Mouse (Mus musculus): Measurements from ENCODE around the gene Npy4r. TPM values are rescaled to one million over a fixed set of nuclear protein-coding genes. Genes with fewer than 3 reads are reported as not detected.

Gene Npy4r
- polyA plus RNA-seq (2012; rRNA removed), result 0.14 and 0.91 TPM in 2 replicates

DNA sequence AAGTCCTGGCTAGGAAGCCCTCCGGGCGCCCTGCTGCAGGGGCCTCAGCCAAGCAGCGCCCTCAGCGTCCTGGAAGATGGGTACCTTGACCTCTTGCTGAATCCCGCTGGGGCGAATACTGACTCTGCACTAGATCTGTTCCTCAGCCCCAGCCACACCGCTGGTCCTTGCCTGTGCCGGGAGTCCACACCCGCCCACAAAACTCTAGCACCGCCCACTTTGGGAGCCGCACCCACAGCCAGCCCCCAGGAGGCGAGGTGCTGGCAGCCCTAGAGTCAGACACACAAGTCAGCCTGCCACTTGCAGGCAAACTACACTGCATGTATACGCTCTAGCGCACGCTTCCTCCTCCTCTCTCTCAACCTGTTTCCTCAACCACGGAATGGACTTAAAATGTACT lies at the start of gene Npy4r:
Gene Npy4r (minus strand): TSS at position 148 of the 400 bp plus-strand sequence.
- Histone ChIP-seq H3K36me3 (ENCODE audit: control insufficient read depth, insufficient read depth, low read length) (no peaks in the 10 kb centered on the region), H3K4me3 (ENCODE audit: low read depth, low read length) (no peak within 1 kb of the TSS)

DNA sequence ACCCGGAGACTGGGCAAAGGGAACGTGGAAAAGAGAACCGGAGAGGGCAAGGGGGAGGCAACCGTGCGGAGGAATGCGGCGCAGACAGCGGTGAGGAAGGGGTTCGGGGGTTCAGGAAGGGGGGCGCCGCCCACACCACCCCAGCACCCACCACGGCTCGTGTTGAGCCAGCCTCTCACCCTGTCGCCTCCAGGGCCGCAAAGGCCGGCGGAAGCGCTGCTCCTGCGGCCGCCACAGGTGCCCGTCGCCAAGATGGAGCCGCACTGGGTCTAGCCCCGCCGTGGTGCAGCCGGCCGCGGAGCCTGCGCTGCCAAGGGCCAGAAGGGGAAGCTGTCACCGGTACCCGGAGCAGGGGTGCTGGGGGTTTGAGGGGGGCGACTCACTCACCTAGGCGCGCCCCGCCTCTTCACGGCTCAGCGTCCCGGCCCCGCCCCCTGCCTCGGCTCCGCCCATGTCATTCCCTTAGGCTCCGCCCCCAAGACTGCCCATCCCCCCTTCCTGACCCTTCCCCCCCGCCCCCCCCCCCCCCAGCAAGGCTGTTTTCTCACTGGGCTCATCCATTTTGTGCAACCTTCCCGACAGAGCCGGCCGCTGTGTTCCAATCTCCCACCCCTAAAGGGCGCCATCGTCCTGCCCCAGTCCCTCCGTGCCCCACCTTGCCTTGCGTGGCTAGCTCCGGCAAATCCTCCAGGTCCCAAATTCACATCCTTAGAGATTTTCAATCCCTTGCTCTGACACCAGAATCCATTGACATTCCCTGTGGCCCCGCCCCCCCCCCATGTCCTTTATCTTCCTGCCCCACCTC lies 49.1 kb upstream of the Npy4r start, which contains the start of gene Gprin2:
Gene Gprin2 (minus strand): TSS at position 423 of the 805 bp plus-strand sequence.
- TF ChIP-seq POLR2A (IDR thresholded peaks at IDR 0.05; ENCODE audit: low read depth, low read length) (no peak), CTCF (IDR thresholded peaks at IDR 0.05; ENCODE audit: extremely low read depth, insufficient read length, insufficient replicate concordance, low read depth, low read length) (no peak)
- no peak within 1 kb of the TSS for H3K27ac ChIP-seq (ENCODE audit: insufficient read depth, low read depth, low read length)
- H3K36me3 ChIP-seq (ENCODE audit: control insufficient read depth, insufficient read depth, low read length), result no peaks in the 10 kb centered on the region
- H3K4me1 ChIP-seq (ENCODE audit: control insufficient read depth, insufficient read depth, insufficient read length, low read length), result peaks cover 2% of the 10 kb centered on the region
- 4% methylated on average over 49 of the region's 52 CpGs for WGBS
- no peaks in the 10 kb centered on the region for H3K27me3 ChIP-seq (ENCODE audit: control insufficient read depth, insufficient read depth, low read length)
- peak within 1 kb of the TSS; percentile 68 for H3K4me3 ChIP-seq (ENCODE audit: low read depth, low read length)

More for the DNA sequence above, at the start of gene Npy4r:
- TF ChIP-seq POLR2A (IDR thresholded peaks at IDR 0.05; ENCODE audit: low read depth, low read length) (no peak), CTCF (IDR thresholded peaks at IDR 0.05; ENCODE audit: extremely low read depth, insufficient read length, insufficient replicate concordance, low read depth, low read length) (no peak)
- WGBS, result 5% methylated on average over 16 of the region's 16 CpGs
- no peaks in the 10 kb centered on the region; the same call in 1 of the 2 replicates for H3K4me1 ChIP-seq (ENCODE audit: control insufficient read depth, insufficient read depth, insufficient read length, low read length)
- H3K27me3 ChIP-seq (ENCODE audit: control insufficient read depth, insufficient read depth, low read length), result no peaks in the 10 kb centered on the region
- H3K27ac ChIP-seq (ENCODE audit: insufficient read depth, low read depth, low read length), result no peak within 1 kb of the TSS

DNA sequence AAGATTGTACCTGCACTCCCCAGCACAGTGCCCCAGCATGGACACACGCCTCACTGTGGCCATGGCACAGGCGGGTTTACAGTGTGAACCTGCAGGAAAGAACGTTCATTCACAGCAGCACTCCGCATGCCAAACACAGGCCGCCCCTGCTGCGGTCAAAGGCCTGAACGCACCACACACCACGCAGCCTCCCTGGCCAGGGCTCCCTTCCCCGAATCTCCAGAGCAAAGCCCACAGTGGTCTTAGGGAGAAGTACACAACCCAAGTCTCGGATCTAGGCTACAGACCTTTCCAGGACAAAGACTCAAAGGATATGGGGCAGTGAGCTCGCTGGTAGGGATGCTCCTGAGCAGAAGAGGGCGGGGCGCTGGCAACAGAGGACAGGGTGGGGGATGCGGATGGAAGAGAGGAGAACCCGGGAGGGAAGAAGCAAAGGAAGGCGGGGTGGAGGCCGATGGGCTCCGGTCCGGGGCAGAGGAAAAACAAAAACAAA lies 48.5 kb upstream of the Npy4r start:
- 17% methylated on average over 19 of the region's 19 CpGs for WGBS
- no peak for TF ChIP-seq POLR2A (IDR thresholded peaks at IDR 0.05; ENCODE audit: low read depth, low read length)
- no peak for TF ChIP-seq CTCF (IDR thresholded peaks at IDR 0.05; ENCODE audit: extremely low read depth, insufficient read length, insufficient replicate concordance, low read depth, low read length)
- no peaks in the 10 kb centered on the region for H3K27me3 ChIP-seq (ENCODE audit: control insufficient read depth, insufficient read depth, low read length)
- peaks cover 2% of the 10 kb centered on the region for H3K4me1 ChIP-seq (ENCODE audit: control insufficient read depth, insufficient read depth, insufficient read length, low read length)
- no peak overlapping the region for H3K27ac ChIP-seq (ENCODE audit: insufficient read depth, low read depth, low read length)
- no peaks in the 10 kb centered on the region for H3K36me3 ChIP-seq (ENCODE audit: control insufficient read depth, insufficient read depth, low read length)
- peak overlapping the region; percentile 68 for H3K4me3 ChIP-seq (ENCODE audit: low read depth, low read length)

DNA sequence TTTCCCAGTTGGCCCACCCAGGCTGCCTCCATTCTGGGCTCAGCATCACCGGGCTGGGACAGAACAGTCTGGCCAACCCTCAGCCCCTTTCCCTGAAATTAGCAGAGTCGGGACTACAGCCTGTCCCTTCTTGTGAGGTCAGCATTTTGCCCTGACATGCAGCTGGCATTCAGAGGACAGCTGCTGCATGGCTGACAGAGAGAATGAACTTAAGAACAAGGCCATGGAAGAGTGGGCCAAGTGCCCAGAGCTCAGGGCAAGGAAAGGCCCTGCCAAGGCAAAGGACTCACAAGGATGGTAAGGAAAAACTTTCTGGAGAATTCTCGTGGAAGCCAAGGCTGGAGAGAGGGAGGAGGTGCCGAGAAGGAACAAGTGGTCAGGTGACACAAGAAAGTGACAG lies 44.4 kb upstream of the Npy4r start:
- Histone ChIP-seq H3K27me3 (ENCODE audit: control insufficient read depth, insufficient read depth, low read length) (no peaks in the 10 kb centered on the region), H3K4me1 (ENCODE audit: control insufficient read depth, insufficient read depth, insufficient read length, low read length) (peaks cover 2% of the 10 kb centered on the region; the same call in 1 of the 2 replicates), H3K36me3 (ENCODE audit: control insufficient read depth, insufficient read depth, low read length) (no peaks in the 10 kb centered on the region), H3K4me3 (ENCODE audit: low read depth, low read length) (no peak overlapping the region), H3K27ac (ENCODE audit: insufficient read depth, low read depth, low read length) (no peak overlapping the region)
- 45% methylated on average over 4 of the region's 4 CpGs for WGBS
- TF ChIP-seq CTCF (IDR thresholded peaks at IDR 0.05; ENCODE audit: extremely low read depth, insufficient read length, insufficient replicate concordance, low read depth, low read length) (no peak), POLR2A (IDR thresholded peaks at IDR 0.05; ENCODE audit: low read depth, low read length) (no peak)

DNA sequence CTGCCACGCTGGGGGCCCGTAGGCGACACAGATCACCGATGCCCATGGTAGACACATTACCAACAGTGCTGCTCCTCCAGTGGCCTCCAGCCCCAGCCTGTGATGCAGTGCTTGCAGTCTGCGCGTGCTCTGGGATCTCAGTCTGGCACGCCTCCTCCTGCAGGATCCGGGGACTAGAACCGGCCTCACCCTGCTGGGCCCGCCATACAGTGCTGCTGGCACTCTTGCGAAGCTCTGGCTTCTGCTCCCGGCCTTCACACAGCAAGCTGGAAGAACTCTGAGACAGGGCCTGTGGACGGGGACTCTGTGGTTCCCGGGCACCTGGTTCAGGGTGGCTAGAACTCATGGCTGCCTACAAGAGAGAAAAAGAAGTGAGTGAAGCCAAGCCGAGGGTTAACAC lies 43.2 kb upstream of the Npy4r start:
- WGBS, result 85% methylated on average over 15 of the region's 15 CpGs
- TF ChIP-seq POLR2A (IDR thresholded peaks at IDR 0.05; ENCODE audit: low read depth, low read length), result no peak
- TF ChIP-seq CTCF (IDR thresholded peaks at IDR 0.05; ENCODE audit: extremely low read depth, insufficient read length, insufficient replicate concordance, low read depth, low read length), result no peak
- H3K4me3 ChIP-seq (ENCODE audit: low read depth, low read length), result no peak overlapping the region
- no peak overlapping the region for H3K27ac ChIP-seq (ENCODE audit: insufficient read depth, low read depth, low read length)
- H3K27me3 ChIP-seq (ENCODE audit: control insufficient read depth, insufficient read depth, low read length), result no peaks in the 10 kb centered on the region
- H3K36me3 ChIP-seq (ENCODE audit: control insufficient read depth, insufficient read depth, low read length), result no peaks in the 10 kb centered on the region
- no peaks in the 10 kb centered on the region for H3K4me1 ChIP-seq (ENCODE audit: control insufficient read depth, insufficient read depth, insufficient read length, low read length)

DNA sequence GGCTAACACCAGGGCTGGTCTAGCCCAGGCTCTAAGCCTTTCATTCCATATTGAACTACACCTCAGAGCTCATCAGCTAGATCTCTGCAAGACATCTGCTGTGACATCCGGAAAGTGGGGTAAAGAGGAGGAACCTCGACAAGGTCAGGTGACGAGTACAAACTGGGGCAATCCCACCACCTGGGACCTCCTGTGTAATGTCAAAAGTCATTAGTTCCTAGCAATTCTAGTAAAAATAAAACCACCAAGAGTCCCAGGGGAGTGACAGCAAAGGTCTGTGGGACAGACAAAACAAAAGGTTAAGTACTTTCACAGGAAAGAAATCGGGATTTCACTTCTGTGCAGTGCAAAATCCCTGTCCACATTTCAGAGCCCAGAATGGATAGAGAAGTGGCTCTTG lies 41.6 kb upstream of the Npy4r start:
- TF ChIP-seq POLR2A (IDR thresholded peaks at IDR 0.05; ENCODE audit: low read depth, low read length) (no peak), CTCF (IDR thresholded peaks at IDR 0.05; ENCODE audit: extremely low read depth, insufficient read length, insufficient replicate concordance, low read depth, low read length) (no peak)
- no peaks in the 10 kb centered on the region for H3K36me3 ChIP-seq (ENCODE audit: control insufficient read depth, insufficient read depth, low read length)
- no peaks in the 10 kb centered on the region for H3K27me3 ChIP-seq (ENCODE audit: control insufficient read depth, insufficient read depth, low read length)
- 80% methylated on average over 4 of the region's 4 CpGs for WGBS
- H3K4me1 ChIP-seq (ENCODE audit: control insufficient read depth, insufficient read depth, insufficient read length, low read length), result no peaks in the 10 kb centered on the region
- no peak overlapping the region for H3K27ac ChIP-seq (ENCODE audit: insufficient read depth, low read depth, low read length)
- no peak overlapping the region for H3K4me3 ChIP-seq (ENCODE audit: low read depth, low read length)

DNA sequence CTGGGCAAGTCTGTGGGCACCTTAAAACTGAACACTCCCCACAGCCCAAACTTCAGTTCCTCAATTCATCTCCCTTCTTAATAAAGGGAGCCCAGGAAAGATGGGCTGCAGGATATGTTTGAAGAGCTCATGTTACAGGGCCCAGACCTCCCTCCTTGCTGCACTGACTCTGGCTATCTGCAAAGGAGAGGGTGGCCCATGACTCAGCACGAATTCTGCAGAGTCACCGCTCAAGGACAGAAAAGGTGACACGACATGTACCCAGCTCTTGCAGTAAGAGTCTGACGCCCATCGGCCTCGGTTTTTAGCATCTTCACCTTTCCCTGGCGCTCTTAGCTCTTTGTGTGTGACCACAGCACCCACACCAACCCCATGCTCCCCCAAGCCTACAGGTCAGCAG lies 38.1 kb upstream of the Npy4r start:
- no peaks in the 10 kb centered on the region for H3K36me3 ChIP-seq (ENCODE audit: control insufficient read depth, insufficient read depth, low read length)
- H3K27ac ChIP-seq (ENCODE audit: insufficient read depth, low read depth, low read length), result no peak overlapping the region
- no peak for TF ChIP-seq CTCF (IDR thresholded peaks at IDR 0.05; ENCODE audit: extremely low read depth, insufficient read length, insufficient replicate concordance, low read depth, low read length)
- TF ChIP-seq POLR2A (IDR thresholded peaks at IDR 0.05; ENCODE audit: low read depth, low read length), result no peak
- H3K27me3 ChIP-seq (ENCODE audit: control insufficient read depth, insufficient read depth, low read length), result no peaks in the 10 kb centered on the region
- no peaks in the 10 kb centered on the region for H3K4me1 ChIP-seq (ENCODE audit: control insufficient read depth, insufficient read depth, insufficient read length, low read length)
- 68% methylated on average over 7 of the region's 7 CpGs for WGBS
- H3K4me3 ChIP-seq (ENCODE audit: low read depth, low read length), result no peak overlapping the region
